Mouse (Mus musculus): ENCODE results near the gene Taok1. TPM values are rescaled to one million over a fixed set of nuclear protein-coding genes. Genes with fewer than 3 reads are reported as not detected.

Taok1 gene
- polyA plus RNA-seq, 1 experiment from 2014 or later = 29.2 TPM

DNA sequence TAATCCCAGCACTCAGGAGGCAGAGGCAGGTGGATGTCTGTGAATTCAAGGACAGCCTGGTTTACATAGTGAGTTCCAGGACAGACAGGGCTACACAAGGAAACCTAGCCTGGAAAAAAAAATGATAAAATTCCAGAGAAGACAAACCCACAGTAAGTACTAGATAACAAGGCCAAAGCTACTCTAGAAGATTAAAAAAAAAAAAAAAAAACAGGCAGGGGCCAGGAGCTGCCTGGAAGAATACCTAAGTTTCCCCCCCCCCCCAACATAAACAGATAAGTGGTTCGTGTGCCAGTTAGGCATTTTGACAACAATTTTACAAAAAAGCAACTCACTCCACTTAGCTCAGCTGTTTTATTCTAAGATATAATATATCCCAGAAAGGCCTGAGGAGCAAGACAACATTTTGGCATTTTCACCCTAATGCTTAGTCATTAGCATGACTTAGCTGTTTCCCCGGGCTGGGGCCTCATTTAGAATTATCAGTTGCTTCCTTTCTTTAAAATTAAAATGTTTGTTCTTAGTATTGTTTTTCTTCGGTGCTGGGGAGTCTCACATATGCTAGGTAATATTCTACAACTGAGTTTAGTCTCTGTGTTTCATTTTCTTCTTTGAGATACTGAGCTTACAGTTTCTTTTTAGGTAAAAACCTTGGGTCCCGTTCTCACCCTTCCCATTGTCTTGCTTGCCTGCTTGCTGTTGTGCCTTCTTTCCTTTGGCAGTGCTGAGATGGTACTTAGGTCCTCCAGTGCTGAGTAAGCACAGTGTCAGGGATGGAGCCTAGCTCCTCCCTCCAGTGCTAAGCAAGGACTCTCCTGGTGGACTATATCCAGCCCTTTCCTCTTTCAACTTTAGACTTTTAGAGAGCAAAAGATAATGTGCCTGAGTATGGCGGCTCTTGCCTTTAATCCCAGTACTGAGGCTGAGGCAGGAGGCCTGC, 19.3 kb upstream of the Taok1 start:
- whole genome bisulfite sequencing = 64% methylated on average over 5 of the region's 5 CpGs
- H3K9ac ChIP-seq = no peak overlapping the region
- DNase-seq (ENCODE audit: low spot score) = no peak
- H3K27me3 ChIP-seq (ENCODE audit: control insufficient read depth, insufficient read depth, low read length) = no peaks in the 10 kb centered on the region
- H3K36me3 ChIP-seq (replicated peaks; ENCODE audit: control insufficient read depth, insufficient read depth) = no peaks in the 10 kb centered on the region
- peaks cover 24% of the 10 kb centered on the region for H3K4me1 ChIP-seq (replicated peaks; ENCODE audit: control insufficient read depth, insufficient read depth, low read length)
- no peak overlapping the region for H3K27ac ChIP-seq
- no peaks in the 10 kb centered on the region for H3K9me3 ChIP-seq (ENCODE audit: control insufficient read depth, low read length)
- no peak overlapping the region for H3K4me2 ChIP-seq (replicated peaks)
- H3K4me3 ChIP-seq (replicated peaks; ENCODE audit: low read length) = no peak overlapping the region
- ATAC-seq (ENCODE audit: low FRiP score) = no peak

DNA sequence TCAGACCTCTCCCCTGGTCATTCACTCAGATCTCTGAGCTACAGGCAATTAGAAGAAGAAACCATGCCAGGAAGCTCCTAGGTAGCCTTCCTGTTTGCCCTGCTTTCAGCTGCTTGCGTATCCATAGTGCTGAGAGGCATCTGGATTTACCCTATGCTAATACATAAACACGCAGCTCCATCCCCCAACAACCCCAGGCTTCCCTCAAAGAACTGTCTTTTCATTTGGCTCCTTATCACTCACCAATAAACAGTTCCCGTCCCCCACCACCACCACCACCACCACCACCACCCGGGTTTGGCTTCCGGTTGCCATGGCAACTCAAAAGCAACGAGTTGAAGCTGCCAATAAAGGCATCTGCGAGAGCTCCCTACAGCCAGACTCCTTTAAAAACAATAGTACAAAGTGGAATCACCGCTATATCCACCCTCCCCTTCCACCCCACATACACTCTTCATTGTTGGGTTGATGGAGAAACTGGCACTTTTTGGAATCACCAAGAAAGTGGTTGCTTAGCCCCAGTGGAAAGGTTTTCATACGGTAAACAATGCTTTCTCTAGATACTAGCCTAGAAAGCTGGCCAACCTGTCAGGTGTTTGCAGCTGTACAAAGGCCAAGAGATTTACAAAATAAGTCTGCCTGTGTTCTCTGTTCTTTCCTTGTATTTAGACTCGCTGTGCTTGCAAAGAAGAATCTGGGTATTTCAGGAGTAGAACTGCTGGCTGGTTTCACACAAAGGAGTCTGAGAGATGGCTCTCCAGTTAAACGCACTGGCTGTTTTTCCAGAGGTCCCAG, 17.6 kb upstream of the Taok1 start:
- ATAC-seq (ENCODE audit: low FRiP score) (peak; percentile 73), DNase-seq (ENCODE audit: low spot score) (peak; percentile 70)
- H3K4me3 ChIP-seq (replicated peaks; ENCODE audit: low read length) = peak overlapping the region; percentile 33
- no peaks in the 10 kb centered on the region for H3K36me3 ChIP-seq (replicated peaks; ENCODE audit: control insufficient read depth, insufficient read depth)
- WGBS = 4% methylated on average over 11 of the region's 11 CpGs
- H3K4me2 ChIP-seq (replicated peaks) = peak overlapping the region; percentile 91
- H3K27me3 ChIP-seq (ENCODE audit: control insufficient read depth, insufficient read depth, low read length) = no peaks in the 10 kb centered on the region
- H3K27ac ChIP-seq = peak overlapping the region; percentile 81
- H3K9me3 ChIP-seq (ENCODE audit: control insufficient read depth, low read length) = no peaks in the 10 kb centered on the region
- H3K4me1 ChIP-seq (replicated peaks; ENCODE audit: control insufficient read depth, insufficient read depth, low read length) = peaks cover 24% of the 10 kb centered on the region
- peak overlapping the region; percentile 61 for H3K9ac ChIP-seq

DNA sequence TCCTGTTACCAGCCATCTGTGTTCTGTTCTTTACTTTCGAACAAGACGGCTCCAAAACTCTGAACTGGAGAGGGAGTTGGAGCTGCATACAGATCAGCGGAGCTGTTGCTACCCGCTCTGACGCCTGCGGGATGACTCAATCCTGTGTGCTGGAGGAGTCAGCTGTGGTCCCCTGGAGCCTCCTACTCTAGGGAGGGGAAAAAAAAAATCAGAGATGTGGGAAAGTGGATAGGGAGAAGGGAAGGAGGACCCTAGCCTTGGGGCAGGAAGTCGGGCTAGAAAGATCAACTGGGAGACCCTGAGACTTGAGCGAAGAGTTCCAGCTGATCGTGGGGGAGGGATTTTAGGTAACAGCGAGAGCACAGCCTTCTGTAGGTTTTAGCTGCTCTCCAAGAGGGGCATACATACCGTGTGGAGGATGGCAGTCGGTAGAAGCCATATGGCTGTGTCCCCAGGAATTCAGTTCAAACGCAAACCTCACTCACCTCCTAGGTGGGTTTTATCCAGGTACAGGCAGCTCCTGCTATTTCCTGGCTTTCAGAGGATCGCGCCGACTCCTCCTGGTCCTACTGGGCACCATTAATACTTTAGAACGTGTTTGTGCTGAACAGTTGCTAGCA, 16.9 kb upstream of the Taok1 start:
- Histone ChIP-seq H3K27ac (peak overlapping the region; percentile 81), H3K9ac (peak overlapping the region; percentile 61), H3K4me3 (replicated peaks; ENCODE audit: low read length) (peak overlapping the region; percentile 33), H3K9me3 (ENCODE audit: control insufficient read depth, low read length) (no peaks in the 10 kb centered on the region), H3K4me1 (replicated peaks; ENCODE audit: control insufficient read depth, insufficient read depth, low read length) (peaks cover 24% of the 10 kb centered on the region), H3K4me2 (replicated peaks) (peak overlapping the region; percentile 91), H3K27me3 (ENCODE audit: control insufficient read depth, insufficient read depth, low read length) (no peaks in the 10 kb centered on the region), H3K36me3 (replicated peaks; ENCODE audit: control insufficient read depth, insufficient read depth) (no peaks in the 10 kb centered on the region)
- ATAC-seq (ENCODE audit: low FRiP score) = peak; percentile 69
- peak; percentile 74 for DNase-seq (ENCODE audit: low spot score)
- under 1% methylated on average over 17 of the region's 17 CpGs for WGBS

DNA sequence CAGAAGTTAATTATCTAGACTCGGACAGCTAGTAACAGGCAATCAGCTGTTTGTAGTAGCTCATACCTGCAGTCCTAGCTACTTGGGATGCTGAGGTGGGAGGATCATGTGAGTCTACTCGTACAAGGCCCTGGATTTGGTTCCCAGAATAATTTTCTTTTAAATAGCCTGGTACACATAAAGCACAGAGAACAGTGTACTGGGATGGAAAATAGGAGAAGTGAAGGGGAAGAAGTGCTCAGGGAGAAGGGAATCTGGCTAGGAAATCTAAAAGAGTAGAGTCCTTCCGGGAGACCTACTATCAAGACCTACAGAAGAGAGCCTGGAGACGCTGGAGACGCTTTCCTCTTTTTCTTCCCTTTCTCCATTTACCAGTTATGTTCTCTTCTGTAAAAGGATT, 16.4 kb upstream of the Taok1 start:
- peak overlapping the region; percentile 81 for H3K27ac ChIP-seq
- H3K27me3 ChIP-seq (ENCODE audit: control insufficient read depth, insufficient read depth, low read length) = no peaks in the 10 kb centered on the region
- no peak for DNase-seq (ENCODE audit: low spot score)
- no peaks in the 10 kb centered on the region for H3K9me3 ChIP-seq (ENCODE audit: control insufficient read depth, low read length)
- peak overlapping the region; percentile 33; the same call in 1 of the 2 replicates for H3K4me3 ChIP-seq (replicated peaks; ENCODE audit: low read length)
- H3K4me1 ChIP-seq (replicated peaks; ENCODE audit: control insufficient read depth, insufficient read depth, low read length) = peaks cover 24% of the 10 kb centered on the region
- 28% methylated on average over 5 of the region's 5 CpGs for WGBS
- no peak for ATAC-seq (ENCODE audit: low FRiP score)
- peak overlapping the region; percentile 91 for H3K4me2 ChIP-seq (replicated peaks)
- H3K9ac ChIP-seq = peak overlapping the region; percentile 61
- H3K36me3 ChIP-seq (replicated peaks; ENCODE audit: control insufficient read depth, insufficient read depth) = no peaks in the 10 kb centered on the region

DNA sequence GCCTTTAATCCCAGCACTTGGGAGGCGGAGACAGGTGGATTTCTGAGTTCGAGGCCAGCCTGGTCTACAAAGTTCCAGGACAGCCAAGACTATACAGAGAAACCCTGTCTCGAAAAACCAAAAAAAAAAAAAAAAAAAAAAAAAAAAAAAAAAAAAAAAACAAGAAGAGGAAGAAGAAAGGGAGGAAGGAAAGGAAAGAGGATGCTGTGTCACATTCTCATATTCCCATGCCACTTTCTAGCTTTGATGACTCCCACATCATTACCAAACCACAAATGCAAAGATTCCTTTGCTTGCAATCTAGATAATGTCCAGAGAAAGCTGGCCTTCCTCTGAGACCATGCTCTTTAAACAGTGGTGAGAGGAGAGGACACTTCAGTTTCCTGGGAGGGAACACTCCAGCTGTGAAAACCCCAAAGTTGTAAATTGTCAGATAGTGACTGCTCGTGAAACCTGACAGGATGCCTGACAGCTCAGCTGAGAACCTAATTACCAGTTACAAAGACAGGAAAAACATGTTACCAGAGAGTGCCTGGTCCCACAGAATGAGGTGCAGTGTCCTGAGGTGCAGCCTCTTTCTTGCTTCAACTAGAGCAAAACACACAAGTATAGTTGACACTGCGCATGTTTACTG, 14.4 kb upstream of the Taok1 start:
- Histone ChIP-seq H3K27ac (no peak overlapping the region), H3K4me3 (replicated peaks; ENCODE audit: low read length) (no peak overlapping the region), H3K9ac (no peak overlapping the region), H3K27me3 (ENCODE audit: control insufficient read depth, insufficient read depth, low read length) (no peaks in the 10 kb centered on the region), H3K4me1 (replicated peaks; ENCODE audit: control insufficient read depth, insufficient read depth, low read length) (peaks cover 24% of the 10 kb centered on the region), H3K36me3 (replicated peaks; ENCODE audit: control insufficient read depth, insufficient read depth) (no peaks in the 10 kb centered on the region), H3K9me3 (ENCODE audit: control insufficient read depth, low read length) (no peaks in the 10 kb centered on the region), H3K4me2 (replicated peaks) (no peak overlapping the region)
- 75% methylated on average over 4 of the region's 5 CpGs for WGBS
- ATAC-seq (ENCODE audit: low FRiP score) (no peak), DNase-seq (ENCODE audit: low spot score) (no peak)

DNA sequence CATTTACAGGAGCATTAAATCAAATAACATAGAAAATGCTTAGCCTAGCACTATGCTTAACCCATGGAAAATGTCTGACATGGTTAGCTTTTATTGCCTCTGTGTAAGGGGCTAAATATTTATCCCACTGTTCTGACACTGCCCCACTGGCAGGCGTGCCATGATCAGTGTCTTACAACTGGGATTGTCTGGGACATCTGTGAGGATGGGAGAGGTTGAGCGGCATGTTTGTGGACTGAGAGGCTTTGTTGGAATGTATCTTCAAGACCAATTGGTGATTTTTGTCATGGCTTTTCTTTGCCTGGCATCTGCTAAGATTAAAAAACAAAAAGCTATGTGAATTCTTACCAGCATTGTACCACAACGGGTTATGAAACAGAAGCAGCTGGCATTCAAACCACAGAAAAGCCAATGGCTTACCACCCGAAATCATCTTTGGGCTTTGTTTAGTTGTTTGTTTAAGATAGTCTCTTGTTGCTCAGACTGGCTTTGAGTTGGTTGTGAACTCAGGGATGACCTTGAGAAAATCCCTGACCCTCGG, 7.5 kb upstream of the Taok1 start:
- no peak overlapping the region for H3K9ac ChIP-seq

DNA sequence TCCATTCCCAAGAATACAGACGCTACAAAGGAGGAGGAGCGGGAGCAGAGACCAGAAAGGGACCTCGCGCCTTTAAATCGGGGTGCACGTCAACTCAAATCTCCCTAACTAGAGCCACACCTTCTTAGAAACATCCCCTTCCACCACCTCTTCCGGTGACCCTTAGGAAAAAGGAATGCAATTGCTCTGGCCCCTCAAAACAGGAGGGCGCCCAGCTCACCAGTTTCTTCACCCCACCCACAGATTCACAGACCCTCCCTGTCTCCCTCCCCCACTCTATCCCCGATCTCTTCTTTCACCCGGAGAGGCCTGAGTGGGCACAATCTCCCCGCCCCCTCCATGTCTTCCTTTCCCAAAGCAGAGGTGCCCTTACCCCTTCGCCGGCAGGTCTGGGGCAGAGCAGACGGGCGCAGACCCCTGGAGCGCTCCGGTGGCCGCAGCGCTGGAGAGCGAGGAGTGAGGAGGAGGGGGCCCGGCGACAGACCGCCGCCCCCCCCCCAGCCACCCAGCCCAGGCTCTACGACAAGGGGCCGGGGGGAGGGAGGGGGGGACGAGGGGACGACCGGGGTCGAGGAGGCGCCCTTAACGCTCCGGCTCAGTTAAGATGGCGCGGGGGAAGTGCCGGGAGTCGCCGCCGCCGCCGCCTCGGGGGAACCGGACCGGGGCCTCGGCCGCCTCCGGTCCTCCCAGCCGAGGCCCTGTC, 629 bp downstream of the Taok1 start:
- peaks cover 16% of the 10 kb centered on the region for H3K4me1 ChIP-seq (replicated peaks; ENCODE audit: control insufficient read depth, insufficient read depth, low read length)
- WGBS = 0% methylated on average over 46 of the region's 48 CpGs
- no peaks in the 10 kb centered on the region for H3K27me3 ChIP-seq (ENCODE audit: control insufficient read depth, insufficient read depth, low read length)
- 0 out of 2 replicates have a peak, but pooled peaks cover 9% of the 10 kb centered on the region for H3K36me3 ChIP-seq (replicated peaks; ENCODE audit: control insufficient read depth, insufficient read depth)
- H3K4me3 ChIP-seq (replicated peaks; ENCODE audit: low read length) = peak overlapping the region; percentile 89
- no peak for DNase-seq (ENCODE audit: low spot score)
- peak overlapping the region; percentile 74 for H3K4me2 ChIP-seq (replicated peaks)
- H3K9me3 ChIP-seq (ENCODE audit: control insufficient read depth, low read length) = no peaks in the 10 kb centered on the region
- H3K27ac ChIP-seq = peak overlapping the region; percentile 96
- peak; percentile 66 for ATAC-seq (ENCODE audit: low FRiP score)
- H3K9ac ChIP-seq = peak overlapping the region; percentile 97

More for the DNA sequence above, 7.5 kb upstream of the Taok1 start:
- Histone ChIP-seq H3K4me1 (replicated peaks; ENCODE audit: control insufficient read depth, insufficient read depth, low read length) (no peaks in the 10 kb centered on the region), H3K9me3 (ENCODE audit: control insufficient read depth, low read length) (no peaks in the 10 kb centered on the region), H3K36me3 (replicated peaks; ENCODE audit: control insufficient read depth, insufficient read depth) (no peaks in the 10 kb centered on the region), H3K27ac (no peak overlapping the region), H3K4me2 (replicated peaks) (no peak overlapping the region), H3K4me3 (replicated peaks; ENCODE audit: low read length) (no peak overlapping the region), H3K27me3 (ENCODE audit: control insufficient read depth, insufficient read depth, low read length) (no peaks in the 10 kb centered on the region)
- 84% methylated on average over 5 of the region's 5 CpGs for WGBS
- DNase-seq (ENCODE audit: low spot score) = no peak
- ATAC-seq (ENCODE audit: low FRiP score) = no peak

DNA sequence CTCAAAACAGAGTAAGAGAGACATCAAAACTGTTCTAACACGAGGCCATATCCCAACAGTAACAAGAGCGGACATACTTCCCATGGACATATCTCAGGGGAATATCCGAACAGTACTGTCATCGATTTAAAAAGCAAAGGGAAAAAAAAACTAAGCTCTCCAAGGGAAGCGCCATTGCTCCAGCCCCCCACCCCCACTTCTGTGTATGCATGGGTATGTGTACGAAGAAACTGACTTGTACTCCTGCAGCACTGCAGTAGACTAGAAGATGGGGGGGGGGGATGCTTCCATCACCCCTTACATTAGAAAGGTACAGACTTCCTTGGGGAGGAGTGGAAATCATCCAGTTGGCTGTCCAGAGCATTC, 1.2 kb downstream of the Taok1 start:
- Histone ChIP-seq H3K9me3 (ENCODE audit: control insufficient read depth, low read length) (no peaks in the 10 kb centered on the region), H3K9ac (peak overlapping the region; percentile 97), H3K27me3 (ENCODE audit: control insufficient read depth, insufficient read depth, low read length) (no peaks in the 10 kb centered on the region), H3K4me3 (replicated peaks; ENCODE audit: low read length) (peak overlapping the region; percentile 89), H3K4me2 (replicated peaks) (peak overlapping the region; percentile 74), H3K4me1 (replicated peaks; ENCODE audit: control insufficient read depth, insufficient read depth, low read length) (peaks cover 16% of the 10 kb centered on the region), H3K36me3 (replicated peaks; ENCODE audit: control insufficient read depth, insufficient read depth) (0 out of 2 replicates have a peak, but pooled peaks cover 9% of the 10 kb centered on the region), H3K27ac (peak overlapping the region; percentile 96)
- no peak for ATAC-seq (ENCODE audit: low FRiP score)
- 9% methylated on average over 6 of the region's 6 CpGs for WGBS
- DNase-seq (ENCODE audit: low spot score) = no peak
